Mouse (Mus musculus): ENCODE data around the gene Fgfr2.
"Not testable (repeated sequence)": the region's sequence is repeated elsewhere in the genome, so short reads cannot be mapped to it uniquely, and the experiment has no call there.

Gene Fgfr2

DNA sequence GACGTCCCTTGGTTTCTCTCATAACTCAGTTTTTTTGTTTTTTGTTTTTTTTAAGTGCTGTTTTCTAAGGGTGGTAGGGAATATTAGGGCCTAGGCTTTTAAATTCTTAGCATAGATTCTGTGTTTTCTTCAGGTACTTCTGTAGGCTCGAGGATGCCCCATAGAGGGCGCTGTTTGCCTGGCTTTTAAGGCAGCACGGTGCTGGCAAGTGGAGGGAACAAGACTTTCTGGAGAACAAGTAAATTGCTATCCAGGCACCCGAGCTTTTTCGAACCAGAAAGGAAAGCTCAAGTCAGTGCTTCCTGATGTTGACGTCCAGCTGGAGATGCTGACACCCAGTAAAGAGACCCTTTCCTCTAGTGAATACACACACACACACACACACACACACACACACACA, 1583.2 kb downstream of the Fgfr2 start:
- DNase-seq (ENCODE audit: low read depth, low spot score), result peak; percentile 61

DNA sequence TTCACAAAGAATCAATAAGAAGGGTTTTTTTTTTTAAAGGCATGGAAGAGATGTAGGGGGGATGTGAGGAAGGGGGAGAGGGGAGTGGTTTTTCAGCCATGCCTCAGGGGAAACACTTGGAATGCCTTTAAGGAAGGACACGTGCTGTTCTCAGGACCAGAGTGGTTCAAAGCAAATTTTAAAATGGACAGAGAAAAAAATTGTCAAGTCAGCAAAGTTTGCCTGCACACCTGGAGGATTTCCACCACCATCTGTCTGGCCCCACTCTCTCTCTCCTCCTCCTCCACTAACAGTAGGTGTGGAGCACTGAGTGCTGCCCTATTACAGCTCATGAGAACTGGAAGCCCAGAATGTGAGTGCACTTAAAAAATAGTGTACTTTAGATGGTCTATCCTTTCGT, 1619.4 kb downstream of the Fgfr2 start:
- no peak for DNase-seq (ENCODE audit: low read depth, low spot score)

DNA sequence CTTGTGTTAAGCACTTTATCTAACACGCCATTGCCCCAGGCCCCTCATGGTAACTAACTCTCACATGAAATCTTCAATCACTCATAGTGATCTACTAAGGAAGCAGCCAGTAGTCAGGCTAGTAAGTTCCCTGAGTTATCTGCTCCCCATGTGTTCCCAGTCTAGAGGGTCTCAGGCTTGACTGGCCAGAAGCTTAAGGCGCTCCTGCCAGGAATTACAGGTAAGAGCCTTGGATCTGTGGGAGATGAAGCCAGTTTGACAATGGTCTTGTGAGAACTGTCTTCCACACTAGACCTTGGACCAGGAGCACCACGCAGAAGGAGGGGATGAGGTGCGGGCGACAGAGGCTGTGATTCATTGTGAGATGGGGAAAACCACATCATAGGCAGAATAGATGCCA, 1644.7 kb downstream of the Fgfr2 start:
- no peak for DNase-seq (ENCODE audit: low read depth, low spot score)

DNA sequence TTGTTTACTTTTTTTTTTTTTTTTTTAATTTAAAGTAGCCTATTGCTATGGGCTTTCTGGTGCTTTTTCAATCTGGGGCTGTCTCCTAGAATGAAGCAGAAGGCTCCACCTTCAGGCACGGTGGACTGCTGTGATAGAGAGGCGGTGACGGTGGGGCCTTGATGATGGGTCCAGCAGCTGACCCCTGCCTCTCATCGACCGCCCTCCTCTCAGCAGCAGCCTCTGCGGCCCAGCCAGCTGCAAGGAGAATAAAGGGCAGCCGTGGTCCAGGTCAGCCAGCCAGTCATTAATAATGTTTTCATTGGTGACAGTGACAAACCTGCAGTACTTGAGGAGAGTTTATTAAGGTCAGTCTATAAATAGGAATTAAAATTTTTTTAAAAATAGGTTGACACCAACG, 1646.0 kb downstream of the Fgfr2 start:
- no peak for DNase-seq (ENCODE audit: low read depth, low spot score)

DNA sequence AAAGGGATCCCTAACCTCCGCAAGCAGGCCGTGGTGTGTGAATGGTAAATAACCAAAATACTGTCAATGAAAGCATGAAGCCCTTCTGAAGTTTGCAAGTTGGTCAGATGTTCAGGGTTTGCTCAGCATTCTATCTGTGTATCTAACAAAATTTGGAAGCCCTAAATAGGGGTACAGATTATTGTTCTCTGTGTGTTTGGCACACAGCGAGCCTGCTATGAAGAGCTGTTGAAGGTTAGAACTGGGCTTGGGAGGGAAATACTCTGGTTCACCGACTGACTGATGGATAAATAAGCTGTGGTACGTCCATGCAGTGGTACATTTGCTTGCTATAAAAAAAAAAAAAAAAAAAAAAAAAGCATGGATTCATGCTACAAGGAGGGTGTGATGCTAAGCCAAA, 1651.6 kb downstream of the Fgfr2 start:
- no peak for DNase-seq (ENCODE audit: low read depth, low spot score)

DNA sequence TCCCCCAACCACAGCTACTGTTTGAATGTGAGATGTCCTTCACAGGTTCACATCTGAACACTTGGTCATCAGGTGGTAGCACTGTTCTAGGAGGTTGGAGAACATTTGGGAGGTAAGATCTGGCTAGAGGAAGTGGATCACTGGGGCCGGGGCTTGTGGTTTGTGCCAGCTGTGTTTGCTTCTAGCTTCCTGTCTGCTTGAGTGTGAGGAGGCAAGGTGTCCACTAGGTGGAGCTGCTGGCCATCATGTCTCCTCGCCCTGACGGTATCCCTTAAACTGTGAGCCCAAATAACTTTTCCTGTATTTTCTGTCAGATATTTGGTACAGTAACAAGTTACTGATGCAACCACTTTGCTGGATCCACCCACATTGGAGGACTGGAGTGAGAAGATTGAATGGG, 1653.6 kb downstream of the Fgfr2 start:
- peak; percentile 18 for DNase-seq (ENCODE audit: low read depth, low spot score)

DNA sequence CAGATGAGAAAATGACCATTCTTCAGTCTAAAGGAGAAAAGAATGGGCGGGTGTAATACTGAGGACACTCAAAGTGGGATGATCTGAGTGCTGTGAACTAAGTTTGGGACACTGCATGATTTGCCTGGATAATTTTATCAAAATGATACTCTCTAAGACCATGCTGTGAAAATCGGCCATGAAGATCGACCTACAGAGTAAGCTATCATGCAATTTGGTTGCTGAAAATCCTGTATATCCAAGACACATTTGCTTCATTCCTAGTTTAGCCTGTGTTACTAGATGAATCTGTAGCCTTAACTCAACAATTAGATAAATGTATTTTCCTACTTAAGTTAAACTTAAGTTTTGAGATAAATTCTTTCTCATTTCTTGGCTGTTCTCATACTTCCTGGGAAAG, 1655.8 kb downstream of the Fgfr2 start:
- no peak for DNase-seq (ENCODE audit: low read depth, low spot score)

DNA sequence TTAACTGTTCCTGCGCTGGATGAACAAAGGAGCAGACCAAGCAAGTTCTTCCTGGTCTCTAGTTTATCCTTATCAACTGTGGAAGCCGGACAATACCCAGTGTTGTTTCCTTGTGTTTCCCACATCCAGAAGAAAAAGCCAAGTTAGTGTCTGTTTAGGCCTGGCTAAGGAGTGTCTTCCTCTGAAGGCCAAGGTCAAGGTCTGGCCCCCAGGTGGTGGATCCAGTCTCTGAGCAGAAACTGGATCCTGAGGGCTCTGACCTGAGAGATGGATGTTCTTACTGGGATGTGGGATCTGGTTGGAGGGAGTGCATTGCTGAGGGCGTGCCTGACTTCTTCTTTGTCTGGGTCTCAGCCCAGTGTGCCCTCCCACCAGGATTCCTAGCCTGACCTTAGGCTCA, 1657.4 kb downstream of the Fgfr2 start:
- DNase-seq (ENCODE audit: low read depth, low spot score), result no peak

DNA sequence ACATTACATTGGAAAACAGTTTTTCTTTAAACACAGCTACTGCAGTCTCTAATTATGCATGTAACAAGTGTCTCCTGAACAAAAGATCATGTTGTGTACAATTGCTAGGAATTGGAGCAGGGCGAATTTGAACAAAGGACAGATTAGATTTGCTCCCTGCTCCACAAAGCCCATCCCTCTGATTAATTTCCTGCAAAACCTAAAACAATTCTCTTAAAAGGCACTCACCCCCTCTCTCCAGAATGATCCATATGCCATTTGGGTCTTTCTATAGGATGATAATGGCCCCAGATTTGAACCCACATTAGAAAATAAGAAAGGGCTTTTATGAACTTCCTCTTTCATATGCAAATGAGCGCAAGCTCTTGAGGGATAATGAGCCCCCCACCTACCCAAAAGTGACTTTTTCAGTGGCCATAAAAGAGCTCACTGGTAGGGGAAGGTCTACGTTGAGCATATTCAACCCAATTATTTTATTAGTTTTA, 1658.0 kb downstream of the Fgfr2 start:
- no peak for DNase-seq (ENCODE audit: low read depth, low spot score)

DNA sequence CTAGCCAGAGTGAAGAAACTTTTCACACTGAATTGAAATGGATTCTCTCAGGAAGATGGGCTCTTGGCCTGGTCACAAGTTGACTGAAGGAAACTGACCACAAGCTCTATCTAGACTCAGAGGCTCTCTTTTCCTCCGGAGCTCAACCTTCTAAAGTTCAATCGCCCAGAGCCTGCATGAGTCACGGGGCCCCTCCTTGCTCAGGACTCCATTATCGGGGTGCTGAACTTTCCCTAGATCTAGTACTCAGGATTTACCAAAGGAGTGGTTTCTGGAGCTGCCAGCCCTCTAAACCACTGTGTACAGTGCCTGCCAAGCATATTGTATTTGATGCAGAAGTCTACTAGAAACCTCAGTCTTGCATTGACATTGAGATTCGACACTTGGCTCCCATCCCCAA, 1666.4 kb downstream of the Fgfr2 start:
- DNase-seq (ENCODE audit: low read depth, low spot score), result no peak

DNA sequence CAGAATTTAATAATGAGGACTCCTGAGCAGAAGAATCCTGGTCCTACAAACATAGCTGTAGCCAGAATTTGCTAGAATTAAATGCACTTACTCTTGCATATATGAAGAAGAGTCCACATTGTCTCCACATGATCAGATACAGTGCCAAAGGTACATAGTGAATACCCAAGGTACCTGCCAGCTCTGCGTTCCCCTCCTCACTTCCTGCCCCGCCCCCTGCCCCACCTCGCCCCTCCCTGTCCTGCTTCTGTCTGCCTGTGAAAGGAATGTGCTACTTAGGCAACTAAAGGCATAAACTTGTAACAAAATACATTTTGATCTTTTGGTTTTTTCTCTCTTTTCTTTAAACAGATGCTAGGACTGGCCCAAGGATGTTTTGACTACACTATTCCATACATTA, 1686.1 kb downstream of the Fgfr2 start:
- no peak for DNase-seq (ENCODE audit: low read depth, low spot score)

DNA sequence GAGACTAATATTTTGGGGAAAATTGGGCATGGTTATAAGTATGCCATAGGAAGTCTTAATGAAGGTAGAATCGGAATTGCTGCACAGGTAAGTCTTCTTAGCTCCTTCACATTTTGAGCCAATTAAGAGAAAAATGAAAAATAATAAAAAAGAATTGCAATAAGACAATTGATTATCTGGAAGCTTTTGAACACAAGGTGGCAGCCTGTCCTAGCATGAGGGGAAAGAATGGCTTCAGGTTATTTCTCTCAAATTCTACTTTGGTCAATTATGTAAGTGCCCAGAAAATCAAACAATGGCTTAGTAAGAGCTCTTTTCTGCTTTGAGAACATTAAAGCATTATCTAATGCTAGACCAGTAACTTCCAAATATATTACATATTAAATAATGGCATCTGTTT, 1688.9 kb downstream of the Fgfr2 start:
- no peak for DNase-seq (ENCODE audit: low read depth, low spot score)

DNA sequence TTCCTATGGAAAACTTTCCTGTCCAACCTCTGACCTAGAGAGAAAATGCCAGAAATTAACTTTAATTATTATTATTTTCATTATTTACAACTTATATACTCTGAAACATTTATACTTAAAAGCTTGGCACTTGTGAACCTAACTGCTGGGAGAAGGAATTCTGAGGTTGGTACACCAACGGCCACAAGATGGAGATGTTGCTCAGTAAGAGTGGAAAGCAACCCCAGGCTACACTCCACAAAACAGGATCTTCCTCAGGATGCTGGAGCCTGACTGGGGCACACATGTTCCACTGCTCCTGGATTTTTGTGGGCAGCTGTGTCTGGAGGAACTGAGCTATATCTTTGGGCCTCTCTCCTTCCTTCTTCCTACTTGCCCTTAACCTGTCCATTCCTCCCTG, 1690.9 kb downstream of the Fgfr2 start:
- DNase-seq (ENCODE audit: low read depth, low spot score), result peak; percentile 70

DNA sequence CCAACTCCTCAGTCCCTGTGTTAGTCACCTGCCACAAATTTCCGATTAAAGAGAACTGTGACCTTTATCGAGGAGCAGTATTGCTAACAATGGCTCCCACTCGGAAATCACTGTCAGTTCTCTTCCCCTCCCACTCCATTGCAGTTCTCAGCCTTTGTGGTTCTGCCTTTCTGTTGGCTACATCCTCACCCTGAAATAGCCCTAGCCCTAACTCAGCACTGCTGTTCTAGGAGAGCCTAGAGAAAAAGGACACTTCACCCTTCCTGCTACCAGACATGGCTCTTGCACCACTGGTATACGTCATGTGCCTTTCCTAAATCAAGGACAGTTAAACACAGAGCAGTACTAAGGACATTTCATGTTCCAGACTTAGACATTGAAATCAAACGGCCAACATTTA, 1695.8 kb downstream of the Fgfr2 start:
- no peak for DNase-seq (ENCODE audit: low read depth, low spot score)

DNA sequence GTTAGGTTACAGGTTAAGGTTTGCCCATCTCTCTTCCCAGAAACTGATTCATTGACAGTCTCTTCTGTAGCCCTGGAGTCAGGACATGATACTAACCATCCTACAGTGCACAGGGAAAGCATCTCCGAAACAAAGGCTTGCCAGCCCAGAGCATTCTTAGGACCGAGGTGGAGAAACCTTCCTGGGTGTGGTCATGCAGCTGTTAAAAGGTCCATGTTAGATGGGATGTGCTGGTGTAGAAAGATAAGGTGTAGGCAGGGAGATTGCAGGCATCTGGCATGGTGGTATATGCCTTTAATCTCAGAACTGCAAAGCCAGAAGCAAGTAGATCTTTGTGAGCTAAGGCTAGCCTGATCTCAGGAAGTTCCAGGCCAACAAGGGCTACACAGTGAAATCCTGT, 1698.2 kb downstream of the Fgfr2 start:
- no peak for DNase-seq (ENCODE audit: low read depth, low spot score)

DNA sequence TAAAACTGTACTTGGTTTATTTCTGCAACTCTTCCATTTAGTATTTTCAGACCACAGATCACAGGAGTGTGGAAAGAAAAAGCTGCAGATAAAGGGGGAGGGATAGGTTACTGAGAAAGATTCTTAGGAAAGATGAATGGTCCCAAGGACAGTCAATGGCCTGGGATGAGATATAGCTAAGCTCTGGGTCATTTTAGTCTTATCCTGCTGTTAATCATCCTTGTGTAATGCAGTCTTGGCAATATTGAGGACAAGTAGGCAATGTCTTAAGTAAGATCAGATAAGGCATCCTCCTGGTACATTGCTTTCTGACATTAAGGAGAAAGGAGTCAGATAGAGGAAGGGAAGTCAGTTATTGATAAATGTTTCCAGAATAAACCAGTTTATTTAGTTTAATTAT, 1705.5 kb downstream of the Fgfr2 start:
- DNase-seq (ENCODE audit: low read depth, low spot score), result no peak

DNA sequence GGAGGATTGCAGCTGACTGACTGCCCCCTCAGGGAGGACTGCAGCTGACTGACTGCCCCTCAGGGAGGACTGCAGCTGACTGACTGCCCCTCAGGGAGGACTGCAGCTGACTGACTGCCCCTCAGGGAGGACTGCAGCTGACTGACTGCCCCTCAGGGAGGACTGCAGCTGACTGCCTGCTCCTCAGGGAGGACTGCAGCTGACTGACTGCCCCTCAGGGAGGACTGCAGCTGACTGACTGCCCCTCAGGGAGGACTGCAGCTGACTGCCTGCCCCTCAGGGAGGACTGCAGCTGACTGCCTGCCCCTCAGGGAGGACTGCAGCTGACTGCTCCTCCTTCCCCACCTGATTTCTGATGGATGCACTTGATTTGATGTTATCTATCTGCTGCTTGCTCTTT, 1706.4 kb downstream of the Fgfr2 start:
- not testable (repeated sequence) for DNase-seq (ENCODE audit: low read depth, low spot score)

DNA sequence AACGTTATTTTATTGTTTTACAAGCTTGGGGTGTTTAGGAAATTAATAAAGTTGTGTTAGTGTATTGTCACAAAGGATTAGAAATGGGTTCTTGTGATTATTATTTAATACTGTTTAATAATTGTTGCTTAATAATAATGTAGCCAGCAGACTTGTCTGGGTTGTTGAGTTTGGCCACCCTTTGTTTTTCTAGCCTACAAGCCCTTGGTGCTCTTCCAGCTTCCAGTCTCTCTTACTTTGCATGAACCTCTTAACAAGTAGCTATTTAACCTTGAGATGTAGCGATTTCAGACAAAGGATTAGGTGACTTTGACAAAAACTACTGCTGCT, 1711.2 kb downstream of the Fgfr2 start:
- no peak for DNase-seq (ENCODE audit: low read depth, low spot score)

DNA sequence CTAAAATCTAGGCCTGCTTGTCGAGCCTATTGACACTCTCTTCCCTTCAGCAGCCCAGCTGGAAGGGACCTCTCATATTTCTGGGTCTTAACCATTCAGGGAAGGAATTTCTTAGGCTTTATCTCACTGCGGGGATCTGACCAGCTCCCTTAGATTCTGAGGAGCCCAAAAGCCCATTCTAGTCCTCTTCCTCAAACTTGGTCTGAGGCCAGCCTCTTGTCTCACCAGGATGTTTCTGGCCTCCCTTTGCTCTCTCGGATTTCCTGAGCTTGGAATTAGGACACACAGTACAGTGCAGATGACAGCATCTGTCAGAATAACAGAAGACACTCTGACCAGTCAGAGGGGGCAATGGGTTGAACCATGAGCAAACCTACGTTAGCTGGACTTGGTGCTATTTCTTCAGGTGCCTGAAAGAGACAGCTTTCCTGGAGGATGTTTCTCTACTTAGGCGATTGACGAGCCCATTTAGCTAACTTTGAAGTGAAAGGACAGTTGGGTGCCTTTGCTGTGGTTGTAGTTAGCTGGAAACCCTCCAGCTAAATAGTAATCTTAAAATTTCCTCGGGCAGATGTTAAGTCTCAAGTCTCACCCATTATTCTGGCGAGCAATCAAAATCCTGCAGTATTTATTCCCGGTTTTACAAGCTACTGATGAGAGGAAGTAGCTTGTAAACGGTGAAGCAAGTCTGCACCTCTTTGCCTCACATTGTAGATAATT, 1711.8 kb downstream of the Fgfr2 start:
- DNase-seq (ENCODE audit: low read depth, low spot score), result peak; percentile 31

DNA sequence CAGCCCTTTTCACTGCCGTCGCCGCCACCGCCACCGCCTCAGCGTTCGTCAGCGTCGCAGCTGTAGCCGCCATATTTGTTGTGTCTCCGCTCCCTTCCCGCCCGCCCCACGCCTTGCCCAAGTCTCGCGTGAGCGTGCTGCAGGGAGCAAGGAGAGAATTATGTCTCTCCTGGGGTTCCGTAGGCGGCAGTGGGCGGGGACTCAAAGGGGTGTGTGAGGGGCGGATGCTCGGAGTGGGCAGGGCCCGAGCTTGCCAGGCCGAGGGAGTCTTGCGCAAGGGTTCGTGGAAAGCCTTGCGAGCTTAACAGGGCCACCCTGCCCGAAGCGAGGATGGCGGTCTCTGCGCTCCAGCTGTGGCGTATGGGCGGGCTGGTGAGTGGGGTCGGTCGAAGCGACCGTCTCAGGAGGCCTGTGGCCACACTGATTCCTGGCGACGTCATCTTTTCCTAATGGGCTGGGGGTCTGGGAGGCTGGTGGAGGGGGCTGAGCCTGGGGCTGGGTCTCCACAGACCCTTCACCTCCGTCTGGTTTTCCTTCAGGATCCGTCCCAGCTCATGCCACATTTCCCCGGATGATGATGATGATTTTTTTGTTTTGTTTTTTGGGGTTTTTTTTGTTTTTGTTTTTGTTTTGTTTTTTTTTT, 1712.6 kb downstream of the Fgfr2 start, which contains the start of the genes Ikzf5 and Acadsb:
Gene Ikzf5 (minus strand): TSS at position 106 of the 643 bp plus-strand sequence.
Gene Acadsb (plus strand): TSS at position 186 of the 643 bp plus-strand sequence.
- peak; percentile 97 for DNase-seq (ENCODE audit: low read depth, low spot score)

DNA sequence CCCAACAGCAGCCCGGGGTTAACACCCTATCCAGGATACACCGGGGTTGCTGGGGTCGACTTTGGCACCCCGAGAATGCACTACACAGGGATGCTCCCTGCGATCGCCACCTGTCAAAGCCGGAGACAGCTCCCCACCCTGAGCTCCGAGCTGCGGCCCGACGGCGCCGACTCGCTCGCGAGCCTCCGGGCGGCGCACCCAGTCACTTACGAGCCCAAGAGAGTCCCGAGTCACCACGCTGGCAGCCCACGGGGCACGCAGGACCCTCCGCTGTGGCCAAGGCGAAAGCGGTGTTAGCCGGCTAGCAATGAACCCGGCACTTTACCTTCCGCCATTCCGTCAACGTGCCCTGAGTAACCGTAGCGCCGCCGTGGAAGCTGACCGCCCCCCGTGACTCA, 1713.2 kb downstream of the Fgfr2 start:
- DNase-seq (ENCODE audit: low read depth, low spot score), result no peak

DNA sequence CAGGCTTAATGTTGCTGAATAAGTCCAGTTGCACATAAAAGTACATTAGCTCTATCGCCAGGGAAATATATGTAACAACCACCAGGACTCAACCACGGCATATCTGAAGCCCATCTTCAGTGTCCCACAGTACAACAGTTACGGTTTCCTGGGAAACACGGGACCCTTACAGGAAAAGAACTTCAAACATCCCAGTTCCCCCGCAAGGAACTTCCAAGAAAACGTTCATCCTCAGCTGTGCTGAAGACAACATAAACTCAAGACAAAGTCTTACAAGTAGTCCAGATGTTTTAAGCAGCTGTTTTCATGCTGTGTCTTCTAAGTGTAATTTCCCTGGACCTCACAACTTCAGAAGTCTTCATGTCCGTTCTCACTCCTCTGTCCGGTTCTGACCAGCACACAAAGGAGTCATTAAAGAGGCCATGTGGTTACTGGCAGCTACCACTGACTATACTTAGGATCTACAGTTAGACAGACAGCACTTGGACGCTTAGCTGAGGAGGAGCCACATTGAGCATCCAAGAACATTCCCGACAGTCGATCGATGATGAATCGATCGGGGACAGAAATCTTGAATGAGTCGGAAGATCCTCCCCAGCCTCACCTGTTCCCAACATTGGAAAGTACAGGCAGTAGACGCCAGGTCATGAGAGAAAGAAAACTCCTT, 1713.7 kb downstream of the Fgfr2 start:
- peak; percentile 61 for DNase-seq (ENCODE audit: low read depth, low spot score)

DNA sequence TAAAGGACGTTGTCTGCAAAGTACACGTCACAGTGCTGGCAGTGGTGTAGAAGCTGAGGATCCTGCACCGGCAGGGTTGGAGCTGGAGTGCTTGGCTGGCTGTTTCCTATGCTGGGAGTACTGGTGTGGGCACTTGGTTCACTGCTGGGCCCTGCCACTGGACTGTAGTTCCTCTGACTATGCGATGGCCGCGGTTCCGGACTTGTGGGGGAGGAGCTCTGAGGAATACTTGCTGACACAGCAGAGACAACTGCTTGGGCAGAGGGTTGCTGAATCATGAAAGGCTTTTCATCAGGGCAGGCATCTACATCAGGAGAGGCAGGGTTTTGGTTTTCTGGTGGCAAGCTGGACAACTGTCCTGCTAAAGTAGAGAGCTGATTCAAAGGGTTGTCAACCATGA, 1731.4 kb downstream of the Fgfr2 start:
- DNase-seq (ENCODE audit: low read depth, low spot score), result not testable (repeated sequence)
